Mouse (Mus musculus): ENCODE results near the gene C130032M10Rik. TPM values are rescaled to one million over a fixed set of nuclear protein-coding genes. Genes with fewer than 3 reads are reported as not detected.

C130032M10Rik gene
- total RNA-seq, 2 experiments from 2014 or later: not detected

DNA sequence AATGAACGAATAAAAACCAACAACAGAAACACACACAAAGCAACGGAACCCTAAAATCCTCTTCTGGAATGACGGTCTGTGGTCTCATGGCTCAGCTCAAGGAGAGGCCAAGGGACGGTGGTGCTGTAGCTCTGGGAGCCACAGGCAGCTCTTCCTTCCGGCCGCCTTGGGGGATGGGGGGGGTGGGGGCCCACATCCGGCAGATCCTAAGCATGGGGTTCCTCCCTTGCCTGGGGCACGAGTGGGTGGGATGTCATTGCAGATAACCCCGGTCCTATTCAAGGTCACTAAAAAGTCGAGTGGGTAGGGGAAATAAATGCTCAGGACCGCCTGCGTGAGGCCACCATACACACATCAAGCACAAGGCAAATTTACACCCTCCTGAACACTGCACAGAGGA, 31.3 kb downstream of the C130032M10Rik start:
- ATAC-seq (replicated peaks; ENCODE audit: poor library complexity, severe bottlenecking): 0 out of 2 replicates have a peak, but pooled peaks have one; percentile 42

DNA sequence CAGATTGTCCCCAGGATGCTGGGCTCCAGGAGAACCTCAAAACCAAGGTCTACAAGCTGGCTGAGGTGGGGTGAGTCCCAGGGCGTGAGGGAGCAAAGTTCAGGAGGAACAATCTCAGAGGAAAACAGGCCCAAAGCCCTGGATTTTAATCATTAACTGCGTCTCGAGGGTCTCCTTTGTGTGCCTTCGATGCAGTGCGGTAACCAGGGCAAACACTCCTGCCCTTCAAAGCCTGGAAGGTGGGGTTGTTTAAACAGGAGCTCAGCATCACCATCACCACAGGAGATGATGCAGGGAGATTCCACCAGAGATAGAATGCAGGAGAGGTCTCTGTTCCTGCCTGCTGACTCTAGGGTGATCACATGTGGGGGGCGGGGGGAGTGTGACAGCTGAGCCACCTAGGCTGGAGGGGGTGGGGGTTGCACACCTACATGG, 32.2 kb downstream of the C130032M10Rik start:
- no peak for ATAC-seq (replicated peaks; ENCODE audit: poor library complexity, severe bottlenecking)

DNA sequence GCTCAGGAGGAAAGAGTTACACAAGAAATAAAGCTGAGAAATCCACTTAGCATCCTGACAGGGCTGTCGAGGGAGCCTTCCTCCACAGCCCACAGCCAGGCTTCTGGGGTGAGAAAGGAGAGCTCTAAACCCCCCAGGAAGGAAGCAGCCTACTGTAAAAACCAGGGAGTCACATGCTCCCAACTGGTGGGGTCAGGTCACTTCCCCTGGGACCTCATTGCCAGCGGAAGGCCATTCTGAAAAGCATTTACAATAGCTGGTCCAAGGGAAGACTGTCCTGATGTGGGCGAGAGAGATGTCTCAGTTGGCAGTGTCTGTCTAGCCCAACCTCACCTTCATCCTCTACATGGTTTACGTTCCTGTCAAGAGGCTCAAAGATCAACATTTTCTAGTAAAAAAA, 33.0 kb downstream of the C130032M10Rik start:
- no peak for ATAC-seq (replicated peaks; ENCODE audit: poor library complexity, severe bottlenecking)

DNA sequence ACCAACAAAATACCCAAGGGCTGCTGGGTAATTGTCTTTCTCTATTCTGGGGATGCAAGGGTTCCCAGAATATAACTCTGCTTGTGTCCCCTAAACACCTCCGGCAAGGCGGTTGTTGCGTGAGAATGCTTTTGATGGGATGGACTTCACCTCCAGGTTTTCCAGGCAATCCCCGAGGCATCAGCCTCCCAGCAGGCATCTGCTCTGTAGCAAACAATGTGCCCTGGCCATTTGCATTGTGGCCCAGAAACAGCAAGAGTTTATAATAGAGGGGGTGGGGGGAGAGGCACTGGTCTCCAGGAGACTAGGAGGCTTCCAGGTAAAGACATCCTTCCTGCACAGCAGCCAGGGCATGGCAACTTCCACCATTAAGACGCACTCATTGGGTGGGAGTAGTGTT, 33.6 kb downstream of the C130032M10Rik start:
- no peak for ATAC-seq (replicated peaks; ENCODE audit: poor library complexity, severe bottlenecking)

DNA sequence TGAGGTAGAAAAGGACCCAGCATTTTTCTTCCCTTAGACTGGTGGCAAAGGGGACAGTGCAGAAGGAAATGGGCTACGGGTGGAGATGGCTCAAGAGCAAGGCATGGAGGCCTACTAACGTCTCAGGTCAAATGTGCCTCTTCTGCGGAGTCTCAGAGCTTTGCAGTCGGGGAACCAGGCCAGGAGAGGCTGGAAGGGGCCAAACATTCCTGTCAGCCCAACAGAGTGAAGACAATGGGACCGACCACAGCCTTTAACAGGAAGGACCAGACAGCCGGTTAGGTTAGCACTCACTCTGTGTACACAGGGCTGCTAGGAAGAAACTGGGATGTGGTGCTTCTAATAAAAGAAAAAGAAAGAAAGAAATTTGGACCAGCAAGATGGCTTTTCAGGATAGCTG, 34.5 kb downstream of the C130032M10Rik start:
- no peak for ATAC-seq (replicated peaks; ENCODE audit: poor library complexity, severe bottlenecking)

DNA sequence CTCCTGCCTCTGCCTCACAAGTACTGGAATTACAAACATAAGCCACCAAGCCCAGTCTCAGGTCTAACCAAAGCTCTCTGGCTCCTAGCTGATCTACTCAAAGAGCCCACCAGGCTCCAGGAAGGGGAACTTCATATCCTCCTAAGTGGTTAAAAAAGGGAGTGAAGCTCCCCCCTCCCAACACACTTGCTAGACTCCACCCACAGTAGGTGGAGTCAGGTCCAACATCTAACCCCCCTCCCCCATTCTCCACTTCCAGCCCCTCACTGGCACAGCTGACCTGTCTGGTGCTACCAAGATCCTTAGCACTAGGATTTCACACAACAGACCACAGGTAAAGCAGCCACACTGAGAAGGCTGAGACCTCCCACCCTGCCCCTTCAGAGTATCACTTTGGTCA, 38.3 kb downstream of the C130032M10Rik start:
- ATAC-seq (replicated peaks; ENCODE audit: poor library complexity, severe bottlenecking): peak; percentile 42

DNA sequence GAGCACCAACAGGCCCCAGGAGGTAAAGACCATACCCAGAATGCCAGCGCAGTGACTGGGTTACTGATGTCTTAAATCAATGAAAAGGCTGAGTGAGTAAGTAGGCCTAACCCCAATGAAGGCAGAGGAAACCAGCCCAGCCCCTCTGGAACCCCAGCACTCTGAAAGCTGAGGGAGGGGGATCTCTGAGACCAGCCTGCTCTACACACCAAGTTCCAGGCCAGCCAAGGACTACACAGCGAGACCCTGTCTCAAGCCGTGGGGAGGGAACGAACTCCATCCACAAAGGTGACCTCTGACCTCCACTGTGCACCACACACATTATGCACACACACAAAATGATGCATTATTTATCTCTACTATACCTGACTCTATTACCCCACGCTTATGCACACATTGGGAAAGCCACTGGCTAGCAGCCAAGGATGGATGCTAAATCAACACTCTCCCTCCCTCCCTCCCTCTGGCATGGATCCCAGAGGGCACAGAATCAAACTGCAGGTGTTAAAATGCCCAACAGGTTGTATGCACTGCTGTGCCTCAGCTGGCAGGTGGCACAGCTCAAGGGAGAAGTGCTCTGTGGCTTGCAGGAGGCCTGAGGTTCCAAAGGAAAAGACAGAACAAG, 39.0 kb downstream of the C130032M10Rik start:
- ATAC-seq (replicated peaks; ENCODE audit: poor library complexity, severe bottlenecking): no peak

DNA sequence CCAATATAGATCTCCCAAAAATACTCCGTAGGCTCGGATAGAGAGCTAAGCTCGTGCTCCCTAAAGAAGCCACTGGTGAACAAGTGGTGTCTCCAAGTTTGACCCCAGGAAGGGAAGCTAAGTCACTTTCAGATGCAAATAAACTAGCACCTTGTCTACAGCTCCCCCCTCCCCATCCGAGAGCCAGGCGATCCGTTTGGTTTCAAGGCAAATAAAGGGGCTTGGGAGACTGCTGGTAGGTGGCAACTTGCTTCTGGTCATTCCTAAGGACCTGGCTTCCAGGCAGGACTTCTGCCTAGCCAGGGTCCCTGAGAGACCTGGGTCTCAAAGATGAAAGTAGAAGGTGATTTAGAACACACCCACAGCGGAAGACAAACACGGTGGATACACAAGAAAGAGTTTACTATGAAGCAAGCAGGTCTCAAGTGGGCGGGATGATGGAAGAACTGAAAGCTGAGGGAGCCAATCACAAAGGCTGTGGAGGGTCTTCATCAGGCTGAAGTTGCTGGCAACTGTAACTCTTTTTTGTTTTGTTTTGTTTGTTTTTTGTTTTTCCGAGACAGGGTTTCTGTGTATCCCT, 40.9 kb downstream of the C130032M10Rik start:
- ATAC-seq (replicated peaks; ENCODE audit: poor library complexity, severe bottlenecking): no peak

DNA sequence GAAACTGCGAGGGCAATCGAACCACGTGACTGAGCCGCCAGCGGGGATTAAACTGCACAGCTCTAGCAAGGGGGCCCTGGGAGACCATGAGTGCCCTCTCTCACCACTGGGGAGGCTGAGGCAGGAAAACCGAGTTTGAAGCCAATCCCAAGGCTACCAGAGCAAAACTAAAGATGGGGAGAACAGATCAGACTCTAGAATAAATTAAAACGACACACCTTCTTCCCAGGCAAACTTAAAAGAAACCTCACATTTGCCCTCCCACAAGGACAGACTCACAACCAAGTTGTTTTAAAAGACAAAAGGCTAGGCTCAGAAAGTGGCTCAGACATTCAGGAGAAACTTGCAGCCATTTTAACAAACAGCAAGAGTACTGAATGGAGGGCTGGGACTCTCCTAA, 41.6 kb downstream of the C130032M10Rik start:
- no peak for ATAC-seq (replicated peaks; ENCODE audit: poor library complexity, severe bottlenecking)

DNA sequence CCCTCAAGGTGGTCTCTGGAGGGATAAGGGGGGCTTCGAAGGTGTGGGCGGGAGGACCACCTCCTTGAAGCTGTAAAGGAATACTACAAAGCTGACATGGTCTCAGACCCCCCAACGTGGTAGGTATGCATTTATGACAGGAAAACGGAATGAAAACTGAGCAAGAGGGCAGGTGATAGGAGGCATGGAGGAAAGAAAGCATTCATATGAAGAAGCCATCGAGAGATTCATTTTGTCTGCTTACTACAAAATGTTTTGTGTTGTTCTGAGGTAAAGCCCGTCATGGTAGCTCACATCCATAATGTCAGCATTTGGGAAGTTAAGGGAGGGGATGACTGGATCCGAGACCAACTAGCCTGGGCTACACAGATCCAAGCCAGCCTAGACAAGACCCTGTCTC, 44.6 kb downstream of the C130032M10Rik start:
- ATAC-seq (replicated peaks; ENCODE audit: poor library complexity, severe bottlenecking): no peak

DNA sequence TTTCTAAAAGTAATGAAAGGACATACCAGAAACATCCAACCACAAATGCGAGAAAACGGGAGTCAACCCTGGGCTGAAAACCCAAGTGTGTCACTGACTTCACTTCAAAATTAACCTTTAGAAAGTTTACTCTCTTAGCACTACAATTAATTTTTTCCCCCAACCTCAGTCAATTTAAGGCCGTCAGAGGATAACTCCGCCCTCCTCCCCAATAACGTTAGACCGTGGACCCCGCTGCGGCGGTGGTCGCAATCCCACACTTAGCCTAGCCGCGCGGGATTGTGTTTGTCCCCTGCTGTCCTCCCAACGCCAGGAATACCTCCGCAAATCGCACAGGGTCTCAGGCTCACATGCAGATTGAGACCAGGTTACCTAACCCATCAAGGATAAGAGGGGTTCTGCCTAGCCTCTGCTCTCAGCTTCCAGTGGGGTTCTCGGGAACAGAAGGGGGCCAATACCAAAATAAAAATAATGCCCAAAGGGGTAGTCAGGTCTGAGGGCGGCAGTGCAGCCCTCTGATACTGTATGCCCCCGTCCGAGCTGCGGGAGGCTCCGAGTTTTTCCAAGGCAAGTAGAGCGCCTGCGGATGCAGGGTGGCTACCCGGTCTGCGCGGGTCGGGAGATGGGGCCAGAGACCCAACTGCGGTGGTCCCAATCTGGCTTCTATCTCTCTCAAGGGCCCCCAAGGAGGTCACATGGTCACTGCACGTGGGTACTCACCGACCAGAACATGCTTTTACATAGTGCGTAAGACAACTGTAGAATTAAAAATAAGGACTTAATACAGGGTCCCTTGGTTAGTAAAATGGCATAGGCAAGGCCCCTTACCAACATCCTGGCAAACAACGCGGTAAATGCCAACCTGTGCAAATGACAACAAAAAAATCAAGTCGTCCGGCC, 45.5 kb downstream of the C130032M10Rik start:
- no peak for ATAC-seq (replicated peaks; ENCODE audit: poor library complexity, severe bottlenecking)

DNA sequence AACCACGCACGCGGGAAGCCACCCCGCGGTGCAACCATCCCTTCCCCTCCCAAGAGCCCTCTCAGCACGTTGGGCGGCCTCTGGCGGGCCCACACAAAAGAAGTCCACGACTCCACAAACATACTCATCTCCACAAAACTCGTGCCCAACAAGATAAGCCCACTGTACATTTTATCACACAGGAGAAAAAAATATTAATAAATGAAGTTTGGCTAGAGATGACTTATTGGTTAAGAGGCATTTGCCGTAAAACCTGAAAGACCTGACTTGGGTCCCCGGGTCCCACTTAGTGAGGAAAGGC, 46.1 kb downstream of the C130032M10Rik start:
- ATAC-seq (replicated peaks; ENCODE audit: poor library complexity, severe bottlenecking): no peak

DNA sequence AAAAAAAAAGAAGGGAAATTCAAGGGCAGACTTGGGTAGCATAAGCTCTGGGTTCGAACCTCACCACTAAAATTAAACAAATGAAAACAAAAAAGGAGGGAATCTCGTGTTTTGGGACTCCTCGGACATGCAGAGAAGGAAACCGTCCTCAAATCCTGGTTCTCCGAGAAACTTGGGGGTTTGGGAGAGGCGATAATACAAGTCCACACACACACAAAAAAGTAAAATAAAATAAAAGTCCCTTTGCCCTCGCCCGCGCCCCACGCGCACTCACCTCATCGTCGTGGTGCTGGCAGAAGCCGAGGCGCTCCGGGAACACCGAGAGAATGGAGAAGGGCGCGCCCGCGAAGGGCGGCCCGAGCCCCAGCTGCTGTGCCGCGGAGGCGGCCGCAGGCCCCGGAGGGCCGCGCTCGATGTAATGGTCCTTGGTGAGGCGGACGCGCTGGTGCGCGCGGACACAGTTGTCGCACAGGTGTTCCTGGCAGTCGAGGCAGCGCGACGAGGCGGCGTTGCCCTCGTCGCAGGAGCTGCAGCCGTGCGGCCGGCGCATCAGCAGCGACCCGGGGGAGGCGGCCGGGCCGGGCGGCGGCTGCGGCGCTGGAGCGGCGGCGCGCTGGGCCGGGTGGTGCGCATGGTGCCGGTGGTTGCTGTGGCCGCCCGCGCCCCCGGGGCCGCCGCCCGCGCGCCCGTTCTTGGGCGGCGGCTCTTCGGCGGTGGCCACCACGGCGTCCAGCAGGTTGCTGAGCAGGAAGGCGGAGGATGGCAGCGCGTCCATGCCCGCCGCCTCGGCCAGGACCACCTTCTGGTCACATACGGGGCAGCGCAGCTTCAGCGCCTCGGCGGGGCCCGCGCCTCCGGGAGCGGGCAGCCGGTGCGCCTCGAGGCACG, 46.8 kb downstream of the C130032M10Rik start:
- ATAC-seq (replicated peaks; ENCODE audit: poor library complexity, severe bottlenecking): 0 out of 2 replicates have a peak, but pooled peaks have one; percentile 6

DNA sequence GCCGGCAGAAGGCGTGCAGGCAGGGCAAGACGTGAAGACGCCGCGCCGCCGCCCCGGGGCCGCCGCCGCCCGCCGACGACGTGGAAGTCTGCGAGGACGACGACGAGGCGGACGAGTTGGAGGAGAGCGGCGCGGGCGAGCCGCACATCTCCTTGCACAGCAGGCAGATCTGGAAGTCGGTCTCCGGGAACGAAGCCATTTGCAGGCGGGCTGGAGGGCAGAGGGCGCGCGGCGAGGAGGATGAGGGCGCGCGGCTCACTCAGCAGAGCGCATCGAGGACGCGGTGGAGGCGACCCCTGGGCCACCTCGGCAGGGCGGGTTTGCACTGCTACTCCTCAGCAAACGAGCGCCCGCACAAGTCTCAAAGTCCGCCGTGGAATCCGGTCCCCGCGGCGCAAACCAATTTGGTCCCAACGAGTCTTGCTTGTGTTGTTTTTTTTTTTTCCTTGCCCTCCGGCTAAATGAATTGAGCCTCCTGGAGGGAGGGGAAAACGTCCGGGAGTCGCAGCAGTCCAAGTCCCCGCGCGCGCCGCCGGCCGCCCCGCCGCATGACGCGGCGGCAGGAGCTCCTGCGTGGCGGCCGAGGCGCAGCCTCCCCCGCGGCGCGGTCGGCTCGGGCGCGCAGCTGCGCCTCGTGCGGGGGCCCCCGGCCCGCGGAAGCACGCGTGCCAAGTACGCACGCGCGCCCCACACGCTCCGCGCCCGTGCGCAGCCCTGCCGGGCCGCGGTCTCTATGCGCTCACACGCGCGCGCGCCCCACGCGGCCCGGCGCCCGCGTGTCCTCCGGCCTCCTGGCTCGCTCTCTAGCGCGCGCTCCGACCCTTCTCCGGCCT, 47.6 kb downstream of the C130032M10Rik start:
- peak; percentile 38 for ATAC-seq (replicated peaks; ENCODE audit: poor library complexity, severe bottlenecking)

DNA sequence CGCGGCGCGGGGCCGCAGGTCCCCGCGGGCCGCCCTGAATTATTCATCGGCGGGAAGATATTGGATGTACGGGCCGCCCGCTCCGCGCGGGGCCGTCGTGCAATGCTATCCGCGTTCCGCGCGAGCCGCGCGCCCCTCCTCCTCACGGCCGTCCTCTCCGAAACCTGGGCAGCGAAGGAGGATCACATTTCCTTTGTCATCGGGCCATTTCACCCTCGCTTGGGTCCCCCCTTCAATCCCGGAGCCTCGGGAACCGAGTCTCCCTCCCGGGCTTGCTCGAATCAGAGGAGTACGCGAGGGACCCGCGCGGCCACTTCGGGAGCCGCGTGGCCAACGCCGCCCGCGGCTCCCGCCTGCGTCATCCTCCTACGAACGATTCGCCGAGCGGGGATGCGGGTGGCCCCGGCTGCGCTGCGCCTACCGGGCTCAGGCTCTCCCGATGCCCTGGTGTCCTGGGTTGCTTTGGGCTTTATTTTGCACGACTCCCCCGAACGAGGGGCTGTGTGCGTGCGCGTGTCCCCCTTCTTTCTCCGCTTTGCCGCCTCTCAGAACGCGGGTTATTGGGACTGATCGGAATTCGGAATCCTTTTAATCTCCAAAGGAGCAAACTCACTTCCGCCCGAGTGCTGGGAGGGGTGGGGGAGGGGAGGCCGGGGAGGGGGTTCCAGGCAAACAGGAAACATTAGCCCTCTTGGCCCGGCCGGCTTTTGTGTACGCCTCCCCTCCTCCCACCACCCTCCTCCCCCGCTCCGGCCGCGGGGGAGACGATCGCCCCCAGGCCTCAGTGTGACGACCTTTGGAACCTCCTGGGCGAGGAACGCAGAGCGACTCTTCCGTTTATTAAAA, 48.5 kb downstream of the C130032M10Rik start, which contains the start of gene Trim71:
Gene Trim71, minus strand, starts transcription at position 609 of the 846 bp plus-strand sequence.
- ATAC-seq (replicated peaks; ENCODE audit: poor library complexity, severe bottlenecking): no peak

DNA sequence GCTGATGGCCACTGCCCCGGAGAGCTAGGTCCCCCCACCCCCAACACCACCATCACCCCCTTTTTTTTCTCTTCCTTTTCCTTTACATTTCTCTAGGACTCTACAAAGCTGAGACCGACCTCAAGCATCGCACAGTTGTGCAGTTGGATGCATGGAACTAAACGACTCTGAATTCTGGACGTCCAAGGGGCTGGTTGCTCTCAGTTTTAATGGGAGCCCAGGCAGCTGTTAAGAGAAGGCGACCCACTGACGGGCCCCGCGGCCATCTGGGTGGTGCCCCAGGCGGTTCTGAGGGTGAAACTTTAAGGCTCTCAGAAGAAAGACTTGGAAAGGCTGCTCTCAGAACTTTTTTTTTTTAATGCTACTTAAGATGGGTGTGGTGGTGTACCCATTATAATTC, 49.2 kb downstream of the C130032M10Rik start:
- ATAC-seq (replicated peaks; ENCODE audit: poor library complexity, severe bottlenecking): no peak
